In genomic region chr17:26947231-26948100, GRCm38 (mm10) we compare ENCODE assay signal across 8 mouse cellular contexts. TPM values are rescaled to one million over a fixed set of nuclear protein-coding genes. Genes with fewer than 3 reads are reported as not detected.
DNase-seq lines count a peak whose midpoint lies in the region; ATAC-seq and TF ChIP-seq lines count a peak whose summit lies in the region.

No protein-coding gene starts in this region.

- intact Hi-C loops in heart, postnatal 36 days (cut with DNase I), result loop anchor here (2.0 kb wide), 1 partner anchor 31 kb away; the partner anchor contains the start of gene Kifc5b
- intact Hi-C loops in left cerebral cortex, postnatal 4 days (cut with DNase I), result no loop called here

- H3K27ac ChIP-seq in heart, embryonic 11.5 days (ENCODE audit: low read depth, low read length), result no peak overlapping the region
- H3K27ac ChIP-seq in testis, adult 2 months (ENCODE audit: control insufficient read depth, insufficient read depth, low read depth, low read length), result peak overlapping the region; percentile 47; the same call in 1 of the 2 replicates
- peak overlapping the region; percentile 74 for H3K27ac ChIP-seq in limb, embryonic 14.5 days (replicated peaks; ENCODE audit: low read depth, low read length)

- peak overlapping the region; percentile 88 for H3K4me2 ChIP-seq in heart, embryonic 11.5 days
- H3K4me2 ChIP-seq in limb, embryonic 14.5 days (replicated peaks; ENCODE audit: low read depth, low read length, severe bottlenecking), result peak overlapping the region; percentile 91

- no peak for ATAC-seq in heart, embryonic 11.5 days (replicated peaks; ENCODE audit: insufficient number of reproducible peaks, low FRiP score, low TSS enrichment)
- no peak for ATAC-seq in limb, embryonic 14.5 days (ENCODE audit: low FRiP score, low read depth)
- ATAC-seq in erythroblast, adult 5-6 weeks (replicated peaks; ENCODE audit: low FRiP score, poor library complexity, severe bottlenecking), result no peak

- H3K9me3 ChIP-seq in heart, embryonic 11.5 days (replicated peaks; ENCODE audit: control insufficient read depth, low read length), result no peaks in the 10 kb centered on the region
- H3K9me3 ChIP-seq in limb, embryonic 14.5 days (ENCODE audit: control insufficient read depth, low read length), result no peaks in the 10 kb centered on the region

- H3K9ac ChIP-seq in heart, embryonic 11.5 days (ENCODE audit: low read depth, low read length), result peak overlapping the region; percentile 16; the same call in 1 of the 2 replicates
- H3K9ac ChIP-seq in limb, embryonic 14.5 days (ENCODE audit: low read depth, low read length, severe bottlenecking), result 0 out of 2 replicates have a peak overlapping the region, but pooled peaks have one; percentile 58

- peaks cover 6% of the 10 kb centered on the region; the same call in 1 of the 2 replicates for H3K27me3 ChIP-seq in heart, embryonic 11.5 days (ENCODE audit: control insufficient read depth, insufficient read depth, low read length)
- no peaks in the 10 kb centered on the region for H3K27me3 ChIP-seq in testis, adult 2 months (ENCODE audit: control insufficient read depth, insufficient read depth, low read length)
- H3K27me3 ChIP-seq in limb, embryonic 14.5 days (ENCODE audit: control insufficient read depth, insufficient read depth, low read length), result no peaks in the 10 kb centered on the region

- no peak for TF ChIP-seq CTCF in testis, adult 2 months (IDR thresholded peaks at IDR 0.05; ENCODE audit: control insufficient read depth, insufficient read depth, insufficient replicate concordance, low read depth, low read length)

- no peaks in the 10 kb centered on the region for H3K36me3 ChIP-seq in heart, embryonic 11.5 days (ENCODE audit: control insufficient read depth, insufficient read depth, low read length)
- H3K36me3 ChIP-seq in testis, adult 2 months (ENCODE audit: control insufficient read depth, insufficient read depth, low read length), result no peaks in the 10 kb centered on the region; the same call in 1 of the 2 replicates
- no peaks in the 10 kb centered on the region for H3K36me3 ChIP-seq in limb, embryonic 14.5 days (ENCODE audit: control insufficient read depth, insufficient read depth, low read length)

- 50% methylated on average over 12 of the region's 12 CpGs for WGBS in heart, embryonic 11.5 days (ENCODE audit: insufficient replicate concordance)
- 50% methylated on average over 12 of the region's 12 CpGs for WGBS in limb, embryonic 14.5 days

- peaks cover 47% of the 10 kb centered on the region for H3K4me1 ChIP-seq in heart, embryonic 11.5 days (ENCODE audit: control insufficient read depth, insufficient read depth, low read length)
- peaks cover 46% of the 10 kb centered on the region for H3K4me1 ChIP-seq in testis, adult 2 months (ENCODE audit: control insufficient read depth, insufficient read depth, low read length)
- H3K4me1 ChIP-seq in limb, embryonic 14.5 days (ENCODE audit: control insufficient read depth, insufficient read depth, low read length), result peaks cover 64% of the 10 kb centered on the region

- no peak for TF ChIP-seq POLR2A in testis, adult 2 months (IDR thresholded peaks at IDR 0.05; ENCODE audit: control insufficient read depth, low read depth, low read length)
- no peak for TF ChIP-seq POLR2A in limb, embryonic 14.5 days (IDR thresholded peaks at IDR 0.05; ENCODE audit: borderline replicate concordance, extremely low read depth, insufficient read depth, insufficient read length)

- H3K4me3 ChIP-seq in heart, embryonic 11.5 days (ENCODE audit: low read depth, low read length), result no peak overlapping the region
- H3K4me3 ChIP-seq in testis, adult 2 months (ENCODE audit: control insufficient read depth, low read depth, low read length), result peak overlapping the region; percentile 58
- peak overlapping the region; percentile 43; the same call in 1 of the 2 replicates for H3K4me3 ChIP-seq in limb, embryonic 14.5 days (replicated peaks; ENCODE audit: low read length)

- no peak for DNase-seq in heart, postnatal 36 days
- DNase-seq in testis, postnatal 10 days (ENCODE audit: low spot score), result no peak
- DNase-seq in limb, embryonic 14.5 days (ENCODE audit: low spot score), result no peak
- DNase-seq in cerebellum, postnatal 25 days, result no peak
- DNase-seq in left cerebral cortex, postnatal 4 days, result no peak

RNA-seq across cellular contexts. Expression of gene Syngap1, which starts 6.4 kb away (rescaled TPM):
- 2.9 and 3.7 TPM in 2 replicates for polyA plus RNA-seq in heart, embryonic 11.5 days (2014; fragmentation: Nextera tagmentation; extraction: Ambion mirVana)
- total RNA-seq in heart, postnatal 36 days (2021), result 1 to 10 TPM; 4.1 to 6.4 TPM
- 109 and 113 TPM in 2 replicates for polyA plus RNA-seq in testis, adult 2 months (2012; rRNA removed)
- 82.4 and 111 TPM in 2 replicates for polyA plus RNA-seq in limb, embryonic 14.5 days (2012; rRNA removed)
- 2.0 and 2.4 TPM in 2 replicates for polyA plus RNA-seq in limb, embryonic 14.5 days (2014; fragmentation: Nextera tagmentation; extraction: Ambion mirVana)
- 0.42 and 2.5 TPM in 2 replicates for total RNA-seq in erythroblast, adult 5-6 weeks (2015; ENCODE audit: low replicate concordance)
- 0.60 and 5.3 TPM in 2 replicates for total RNA-seq in erythroblast, adult 5-6 weeks (2017; ENCODE audit: low replicate concordance)
- 100 to 1,000 TPM; 350 to 366 TPM for total RNA-seq in left cerebral cortex, postnatal 4 days (2021)

RNA-seq across cellular contexts. Expression of gene Cuta, which starts 8.1 kb away (rescaled TPM):
- 134 and 145 TPM in 2 replicates for polyA plus RNA-seq in heart, embryonic 11.5 days (2014; fragmentation: Nextera tagmentation; extraction: Ambion mirVana)
- total RNA-seq in heart, postnatal 36 days (2021), result 10 to 100 TPM; 86.2 to 90.3 TPM
- polyA plus RNA-seq in testis, adult 2 months (2012; rRNA removed), result 24.0 and 30.9 TPM in 2 replicates
- 127 and 172 TPM in 2 replicates for polyA plus RNA-seq in limb, embryonic 14.5 days (2012; rRNA removed)
- polyA plus RNA-seq in limb, embryonic 14.5 days (2014; fragmentation: Nextera tagmentation; extraction: Ambion mirVana), result 146 and 158 TPM in 2 replicates
- 33.6 and 59.6 TPM in 2 replicates for total RNA-seq in erythroblast, adult 5-6 weeks (2015; ENCODE audit: low replicate concordance)
- total RNA-seq in erythroblast, adult 5-6 weeks (2017; ENCODE audit: low replicate concordance), result 10.2 and 14.4 TPM in 2 replicates
- 10 to 100 TPM; 78.8 TPM for total RNA-seq in left cerebral cortex, postnatal 4 days (2021)

RNA-seq across cellular contexts. Expression of gene Phf1, which starts 14.6 kb away (rescaled TPM):
- 5.7 and 5.9 TPM in 2 replicates for polyA plus RNA-seq in heart, embryonic 11.5 days (2014; fragmentation: Nextera tagmentation; extraction: Ambion mirVana)
- total RNA-seq in heart, postnatal 36 days (2021), result 10 to 100 TPM; 13.9 to 14.5 TPM
- 132 and 136 TPM in 2 replicates for polyA plus RNA-seq in testis, adult 2 months (2012; rRNA removed)
- polyA plus RNA-seq in limb, embryonic 14.5 days (2012; rRNA removed), result 56.6 and 72.8 TPM in 2 replicates
- 11.9 and 12.8 TPM in 2 replicates for polyA plus RNA-seq in limb, embryonic 14.5 days (2014; fragmentation: Nextera tagmentation; extraction: Ambion mirVana)
- 4.0 TPM in 2 replicates for total RNA-seq in erythroblast, adult 5-6 weeks (2015; ENCODE audit: low replicate concordance)
- 2.5 and 4.1 TPM in 2 replicates for total RNA-seq in erythroblast, adult 5-6 weeks (2017; ENCODE audit: low replicate concordance)
- total RNA-seq in left cerebral cortex, postnatal 4 days (2021), result 10 to 100 TPM; 30.5 to 33.6 TPM

RNA-seq across cellular contexts. Expression of gene Zbtb9, which starts 25.5 kb away (rescaled TPM):
- 6.8 and 7.9 TPM in 2 replicates for polyA plus RNA-seq in heart, embryonic 11.5 days (2014; fragmentation: Nextera tagmentation; extraction: Ambion mirVana)
- 1 to 10 TPM; 2.1 to 2.6 TPM for total RNA-seq in heart, postnatal 36 days (2021)
- 9.8 and 11.9 TPM in 2 replicates for polyA plus RNA-seq in testis, adult 2 months (2012; rRNA removed)
- polyA plus RNA-seq in limb, embryonic 14.5 days (2012; rRNA removed), result 12.6 and 14.8 TPM in 2 replicates
- polyA plus RNA-seq in limb, embryonic 14.5 days (2014; fragmentation: Nextera tagmentation; extraction: Ambion mirVana), result 10.0 and 10.6 TPM in 2 replicates
- 1.3 TPM in 1 of 2 replicates, not detected in the other for total RNA-seq in erythroblast, adult 5-6 weeks (2015; ENCODE audit: low replicate concordance)
- 5.3 and 6.0 TPM in 2 replicates for total RNA-seq in erythroblast, adult 5-6 weeks (2017; ENCODE audit: low replicate concordance)
- total RNA-seq in left cerebral cortex, postnatal 4 days (2021), result 10 to 100 TPM; 17.0 to 18.1 TPM

RNA-seq across cellular contexts. Expression of gene Kifc5b, which starts 30.6 kb away (rescaled TPM):
- 6.3 and 6.9 TPM in 2 replicates for polyA plus RNA-seq in heart, embryonic 11.5 days (2014; fragmentation: Nextera tagmentation; extraction: Ambion mirVana)
- total RNA-seq in heart, postnatal 36 days (2021), result under 1 TPM; 0.44 to 0.95 TPM
- polyA plus RNA-seq in testis, adult 2 months (2012; rRNA removed), result 6.5 TPM in 2 replicates
- 23.7 TPM in 2 replicates for polyA plus RNA-seq in limb, embryonic 14.5 days (2012; rRNA removed)
- 4.9 and 5.9 TPM in 2 replicates for polyA plus RNA-seq in limb, embryonic 14.5 days (2014; fragmentation: Nextera tagmentation; extraction: Ambion mirVana)
- 3.3 and 5.6 TPM in 2 replicates for total RNA-seq in erythroblast, adult 5-6 weeks (2015; ENCODE audit: low replicate concordance)
- total RNA-seq in erythroblast, adult 5-6 weeks (2017; ENCODE audit: low replicate concordance), result 18.9 and 30.1 TPM in 2 replicates
- 1 to 10 TPM; 4.8 to 6.0 TPM for total RNA-seq in left cerebral cortex, postnatal 4 days (2021)

Comparison
In these comparisons a context has a peak if more than half of its experiments do, and no peak if none do; other contexts are left out.
1. RNA of gene Syngap1, which starts 6.4 kb away (total RNA-seq): 350 to 366 TPM in left cerebral cortex, postnatal 4 days; 4.1 to 6.4 TPM in heart, postnatal 36 days and 0.42 to 5.3 TPM in erythroblast, adult 5-6 weeks; every median in the first group is over 10 times any median in the second.